Mouse (Mus musculus): ENCODE results near the gene Olfr1380. TPM values are rescaled to one million over a fixed set of nuclear protein-coding genes. Genes with fewer than 3 reads are reported as not detected.

Olfr1380 gene
- not detected for total RNA-seq (2023)

GRCm38 (mm10) chr11:49556578-49556977 is at the start of gene Olfr1380:
Gene Olfr1380 (plus strand): TSS chr11:49556878.

GRCm38 (mm10) chr11:49519348-49519747 is 37.3 kb upstream of the Olfr1380 start, which contains the start of gene Olfr1383:
Gene Olfr1383 (plus strand): TSS chr11:49519648.

GRCm38 (mm10) chr11:49527947-49528346 is 28.7 kb upstream of the Olfr1380 start, which contains the start of gene Olfr1382:
Gene Olfr1382 (plus strand): TSS chr11:49528247.

DNA sequence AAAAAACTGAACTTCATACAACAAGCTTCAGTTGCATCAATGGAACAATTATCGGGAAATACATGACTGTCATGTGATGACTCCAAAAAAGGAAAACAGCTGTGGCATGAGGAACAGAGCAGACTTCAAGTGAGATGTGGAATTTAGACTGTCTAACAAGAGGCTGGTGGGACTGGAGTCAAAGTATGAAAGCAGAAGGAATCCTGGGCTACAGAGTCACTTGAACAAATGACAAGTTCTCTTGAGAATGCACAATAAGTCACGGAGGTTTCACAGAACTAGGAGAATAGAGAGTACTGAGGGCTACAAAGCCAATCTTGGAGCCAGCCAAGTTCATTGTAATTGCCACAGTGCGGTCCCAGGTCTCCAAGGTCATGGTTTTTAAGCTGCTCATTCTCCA is 13.5 kb upstream of the Olfr1380 start, which contains the start of gene Olfr1381:
Gene Olfr1381 (plus strand): TSS at position 301 of the 400 bp plus-strand sequence.

DNA sequence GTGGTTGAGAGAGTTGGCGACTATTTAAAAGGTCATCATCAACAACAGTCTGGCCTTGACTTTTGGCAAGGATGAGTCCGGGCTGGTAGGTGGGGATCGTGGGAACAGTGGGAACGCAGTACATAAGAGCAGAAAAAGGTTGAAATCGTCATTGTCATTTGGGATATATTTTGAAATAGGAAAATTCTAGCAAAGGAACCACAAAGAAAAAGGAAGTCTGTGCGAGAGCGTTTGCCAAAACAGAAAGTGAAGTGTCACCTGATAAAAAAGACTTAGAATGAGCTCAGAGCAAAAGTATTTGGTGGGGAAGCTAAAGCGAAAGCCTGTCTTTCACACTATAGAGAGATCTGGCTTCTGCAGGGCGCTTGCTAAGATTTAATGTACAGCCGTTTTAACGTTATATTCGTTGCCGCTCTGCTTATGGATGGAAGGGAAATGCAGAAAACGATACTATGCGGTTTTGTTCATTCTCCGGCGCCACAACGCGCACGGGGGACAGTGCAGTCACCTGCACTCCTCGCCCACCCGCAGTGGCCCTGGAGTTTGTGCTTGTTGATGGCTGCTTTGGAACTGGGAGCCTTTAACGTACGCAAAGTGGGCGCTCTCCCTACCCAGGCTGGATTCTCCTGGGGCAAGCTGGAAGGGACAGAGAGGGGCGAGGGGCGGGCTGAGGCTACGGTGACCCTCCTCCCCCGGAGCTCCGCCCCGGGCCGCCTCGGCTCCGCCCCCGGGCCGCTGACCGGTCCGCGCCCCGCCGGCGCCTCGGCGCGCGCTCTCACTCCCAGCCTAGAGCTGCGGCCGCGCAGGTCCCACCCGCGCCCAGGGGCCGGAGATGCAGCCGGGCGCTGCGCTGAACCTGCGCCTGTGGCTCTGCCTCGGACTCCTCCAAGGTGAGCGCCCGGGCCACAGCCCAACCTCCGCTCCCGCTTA is 52.5 kb downstream of the Olfr1380 start, which contains the start of gene Flt4:
Gene Flt4 (plus strand): TSS at position 326 of the 930 bp plus-strand sequence.

Other genes with a start within 250 kb of the Olfr1380 start
- gene Olfr1391, start 234.1 kb upstream of the Olfr1380 start, total RNA-seq (2023), result not detected
- not detected for gene Olfr1390, start 221.7 kb upstream of the Olfr1380 start, total RNA-seq (2023)
- gene Olfr1389, start 133.8 kb upstream of the Olfr1380 start, total RNA-seq (2023), result not detected
- gene Olfr1388, start 120.3 kb upstream of the Olfr1380 start, total RNA-seq (2023), result under 1 TPM; 0.26 to 0.28 TPM
- gene Olfr1387, start 101.5 kb upstream of the Olfr1380 start, total RNA-seq (2023), result not detected
- not detected for gene Olfr1386, start 91.8 kb upstream of the Olfr1380 start, total RNA-seq (2023)
- gene Olfr1385, start 67.8 kb upstream of the Olfr1380 start, total RNA-seq (2023), result not detected
- gene Olfr1384, start 50.2 kb upstream of the Olfr1380 start, total RNA-seq (2023), result not detected
- not detected for gene Olfr1383, start 37.2 kb upstream of the Olfr1380 start, total RNA-seq (2023)
- not detected for gene Olfr1382, start 28.6 kb upstream of the Olfr1380 start, total RNA-seq (2023)
- not detected for gene Olfr1381, start 13.4 kb upstream of the Olfr1380 start, total RNA-seq (2023)
- gene Flt4, start 52.4 kb downstream of the Olfr1380 start, total RNA-seq (2023), result under 1 TPM; 0.04 to 0.20 TPM
- gene Scgb3a1, start 106.7 kb downstream of the Olfr1380 start, total RNA-seq (2023), result not detected
- 10 to 100 TPM; 52.4 to 56.5 TPM for gene Cnot6, start 155.8 kb downstream of the Olfr1380 start, total RNA-seq (2023)
- gene Gfpt2, start 237.3 kb downstream of the Olfr1380 start, total RNA-seq (2023), result under 1 TPM in 1 of 2 experiments, not detected in 1; 0.13 TPM

Measured in neutrophil, adult 83 days (primary cell).